Mouse (Mus musculus) kidney, adult 10 weeks (tissue): ENCODE measurements around the gene Nmb. TPM values are rescaled to one million over a fixed set of nuclear protein-coding genes. Genes with fewer than 3 reads are reported as not detected.

ENCODE experiments used
- polyA plus RNA-seq: library from polyadenylated mRNA; stranded (reverse); fragments of 350-450 nt; fragmentation: Illumina TruSeq; extraction: RNeasy Lipid Tissue Mini Kit (QIAGEN cat#74804); gene quantifications from one replicate; pipeline ENCODE4 v1.2.3, GENCODE M21; 2014; ENCODE audit warnings: low read depth, low replicate concordance

The Nmb gene
- 2.1 TPM for polyA plus RNA-seq

GRCm38 (mm10) chr7:80904921-80905515, at the start of gene Nmb:
TSS of gene Nmb (minus strand) at chr7:80905076.

DNA sequence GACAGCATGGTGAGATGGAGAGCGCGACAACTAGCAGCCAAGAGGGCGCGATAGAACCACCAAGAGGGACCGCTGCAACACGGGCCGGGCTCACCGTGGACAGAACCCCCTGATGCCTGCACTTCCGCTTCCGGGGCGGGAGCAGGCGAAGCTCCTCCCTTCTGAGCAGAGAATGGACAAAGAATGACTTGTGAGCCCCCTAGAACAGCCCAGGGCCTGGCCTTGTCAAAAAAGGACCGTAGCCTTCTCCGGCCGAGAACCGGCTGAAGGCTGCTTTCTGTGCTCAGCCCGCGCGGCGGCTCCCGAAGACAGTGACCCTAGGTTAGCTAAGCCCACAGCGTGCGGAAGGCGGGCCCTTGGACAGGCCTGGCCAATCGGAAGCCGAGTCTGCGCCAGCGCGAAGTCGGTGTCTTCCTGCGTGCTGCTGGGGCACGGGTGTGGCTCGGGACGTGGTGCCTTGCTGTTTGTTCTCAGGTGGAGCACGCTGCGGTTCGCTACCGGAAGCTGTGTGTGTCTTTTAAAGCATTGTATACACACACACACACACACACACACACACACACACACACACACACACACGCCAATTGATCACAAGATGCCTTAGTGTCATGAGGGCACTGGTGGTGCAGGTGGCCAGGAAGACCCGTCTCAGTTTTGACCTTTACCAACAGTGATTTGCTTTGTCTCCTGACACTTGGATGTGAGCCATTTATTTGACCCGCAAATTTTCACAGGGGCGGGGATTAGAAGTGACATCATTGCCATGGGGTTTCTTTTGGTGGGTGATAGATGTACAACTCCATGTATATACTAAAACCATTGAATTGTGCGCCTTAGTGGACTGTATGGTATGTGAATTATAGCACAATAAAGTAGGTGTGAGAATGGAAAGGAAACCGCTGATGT, 42.8 kb upstream of the Nmb start, which contains the start of gene Sec11a:
Sec11a (minus strand) TSS at position 336 of the 906 bp plus-strand sequence.

DNA sequence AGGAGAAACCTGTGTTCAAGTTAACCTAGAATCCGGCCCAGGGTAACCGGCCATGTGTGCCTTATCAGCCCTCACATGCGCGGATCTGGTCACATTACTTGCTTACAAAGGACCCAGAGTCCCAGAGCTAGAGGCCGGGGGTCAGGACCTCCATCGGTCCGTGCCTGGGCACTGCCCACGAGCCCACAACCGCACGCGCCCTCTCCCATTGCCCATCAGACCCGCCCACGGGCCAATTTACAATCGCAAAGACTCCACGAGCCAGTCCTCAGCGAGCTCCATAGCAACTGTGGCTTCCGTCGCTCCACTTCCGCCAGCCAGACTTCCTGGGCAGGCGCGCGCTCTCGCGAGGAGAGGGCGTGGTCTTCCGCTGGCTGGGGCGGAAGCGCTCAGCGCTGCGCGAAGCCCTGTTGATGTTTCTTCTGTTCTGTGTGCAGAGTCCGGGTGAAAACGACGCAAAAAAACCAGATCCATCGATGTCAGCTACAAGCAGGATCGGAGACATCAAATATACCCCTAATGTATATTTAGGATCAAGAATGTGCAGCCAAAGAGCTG, 3.9 kb downstream of the Nmb start, which contains the start of gene Wdr73:
Wdr73 (minus strand) TSS at position 326 of the 558 bp plus-strand sequence.

GRCm38 (mm10) chr7:80860729-80861274, 44.1 kb downstream of the Nmb start, which contains the start of gene Zscan2:
TSS of gene Zscan2 (plus strand) at chr7:80860920.

Other genes starting within 250 kb of the Nmb start
- 1.0 TPM for gene Crtc3, start 216.2 kb downstream of the Nmb start, polyA plus RNA-seq
- gene Iqgap1, start 79.1 kb downstream of the Nmb start, polyA plus RNA-seq = 42.8 TPM
- gene Zscan2, start 44.2 kb downstream of the Nmb start, polyA plus RNA-seq = 0.85 TPM
- 19.6 TPM for gene Wdr73, start 3.8 kb downstream of the Nmb start, polyA plus RNA-seq
- 137 TPM for gene Sec11a, start 42.7 kb upstream of the Nmb start, polyA plus RNA-seq
- 5.0 TPM for gene Zfp592, start 88.6 kb upstream of the Nmb start, polyA plus RNA-seq
- not detected for gene Alpk3, start 152.5 kb upstream of the Nmb start, polyA plus RNA-seq
- not detected for gene Slc28a1, start 209.7 kb upstream of the Nmb start, polyA plus RNA-seq